Mouse (Mus musculus) effector memory CD4-positive, alpha-beta T cell, adult 5 months (primary cell): ENCODE data around the gene Gabra5. TPM values are rescaled to one million over a fixed set of nuclear protein-coding genes. Genes with fewer than 3 reads are reported as not detected.

Experiments used
- polyA plus RNA-seq: library from polyadenylated mRNA; unstranded; fragments of 100-300 nt; shearing (Covaris generic); gene quantifications from one replicate; pipeline ENCODE4 v1.2.1, GENCODE M21; 2017

Gabra5 gene
- not detected for polyA plus RNA-seq

GRCm38 (mm10) chr7:57509681-57510141 is at the start of gene Gabra5:
Gabra5 (minus strand) TSS chr7:57510059.

GRCm38 (mm10) chr7:57419392-57419791 is 90.5 kb downstream of the Gabra5 start, which contains the start of gene Gabrb3:
Gabrb3 (plus strand) TSS chr7:57419692.

DNA sequence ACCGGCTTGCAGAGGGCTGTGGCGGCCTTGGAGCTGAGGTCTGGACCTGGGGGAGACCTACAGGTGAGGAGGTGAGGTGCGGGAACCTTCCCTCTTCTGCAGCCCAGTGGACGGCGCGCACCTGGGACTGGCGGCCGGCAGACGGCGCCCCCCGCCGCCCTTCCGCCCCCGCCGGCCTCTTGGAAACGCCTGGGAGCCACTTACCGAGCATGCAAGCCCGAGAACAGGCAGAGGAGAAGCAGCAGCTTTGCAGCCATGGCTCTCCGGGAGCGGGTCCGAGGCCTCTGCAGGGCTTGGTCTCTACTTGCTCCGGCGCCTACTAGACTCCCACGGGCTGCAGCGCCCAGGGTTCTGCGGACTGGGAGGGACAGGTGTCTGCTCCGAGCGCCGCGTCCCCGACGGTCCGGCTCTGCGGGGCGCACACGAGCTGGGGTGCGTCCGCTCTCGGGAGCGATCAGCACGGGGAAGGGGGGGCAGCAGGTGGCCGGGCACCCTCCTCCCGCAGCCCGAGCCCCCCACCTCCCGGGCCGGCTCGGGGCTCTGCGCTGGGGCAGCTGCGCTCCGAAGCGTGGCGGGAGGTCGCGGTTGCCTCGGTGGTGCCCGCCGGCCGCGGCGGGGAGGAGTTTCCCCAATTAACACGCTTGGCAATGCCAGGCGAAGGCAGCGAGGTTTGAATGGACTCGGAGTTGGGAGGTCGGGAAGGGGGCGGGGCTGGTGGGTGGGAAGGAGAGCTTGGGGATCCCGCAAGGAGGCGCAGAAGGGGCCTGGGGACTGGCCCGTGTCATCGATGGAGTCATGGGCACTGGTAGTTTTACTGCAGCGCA is 123.1 kb downstream of the Gabra5 start, which contains the start of gene Gabrg3:
Gene Gabrg3, minus strand, starts transcription at position 672 of the 824 bp plus-strand sequence.

Other genes starting within 250 kb of the Gabra5 start
- 0.11 TPM for gene Gabrg3, start 122.9 kb downstream of the Gabra5 start, polyA plus RNA-seq
- gene Gabrb3, start 90.4 kb downstream of the Gabra5 start, polyA plus RNA-seq = 0.09 TPM